Mouse (Mus musculus): ENCODE measurements around the gene Cd34.
A peak's percentile ranks its signal among the peaks of the same experiment; 100 is the strongest.

Cd34 gene

DNA sequence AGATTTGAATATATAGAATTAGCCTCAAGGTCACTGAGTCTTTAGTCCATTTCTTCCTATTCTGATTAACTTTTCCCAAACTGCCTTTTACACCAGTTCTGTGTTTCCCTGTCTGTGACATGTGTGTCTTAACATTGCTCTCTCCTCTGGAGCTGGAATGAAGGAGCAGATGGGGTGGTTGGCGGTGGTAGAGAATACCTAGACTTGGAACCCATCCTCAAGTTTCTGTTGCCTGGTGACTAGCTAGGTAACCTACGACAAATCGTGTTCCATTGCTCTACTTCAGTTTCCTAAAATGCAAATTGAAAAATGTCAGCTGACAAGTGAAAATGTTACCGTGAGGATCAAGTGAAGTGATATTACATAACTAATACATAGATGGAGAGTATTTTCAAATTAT lies 33.4 kb downstream of the Cd34 start:
- DNase-seq (ENCODE audit: low spot score in 2 of 2), result no peak

GRCm38 (mm10) chr1:194976164-194976516 lies 37.5 kb downstream of the Cd34 start:
- peak; percentile 63 to 85 for DNase-seq (ENCODE audit: low spot score in 2 of 2)

DNA sequence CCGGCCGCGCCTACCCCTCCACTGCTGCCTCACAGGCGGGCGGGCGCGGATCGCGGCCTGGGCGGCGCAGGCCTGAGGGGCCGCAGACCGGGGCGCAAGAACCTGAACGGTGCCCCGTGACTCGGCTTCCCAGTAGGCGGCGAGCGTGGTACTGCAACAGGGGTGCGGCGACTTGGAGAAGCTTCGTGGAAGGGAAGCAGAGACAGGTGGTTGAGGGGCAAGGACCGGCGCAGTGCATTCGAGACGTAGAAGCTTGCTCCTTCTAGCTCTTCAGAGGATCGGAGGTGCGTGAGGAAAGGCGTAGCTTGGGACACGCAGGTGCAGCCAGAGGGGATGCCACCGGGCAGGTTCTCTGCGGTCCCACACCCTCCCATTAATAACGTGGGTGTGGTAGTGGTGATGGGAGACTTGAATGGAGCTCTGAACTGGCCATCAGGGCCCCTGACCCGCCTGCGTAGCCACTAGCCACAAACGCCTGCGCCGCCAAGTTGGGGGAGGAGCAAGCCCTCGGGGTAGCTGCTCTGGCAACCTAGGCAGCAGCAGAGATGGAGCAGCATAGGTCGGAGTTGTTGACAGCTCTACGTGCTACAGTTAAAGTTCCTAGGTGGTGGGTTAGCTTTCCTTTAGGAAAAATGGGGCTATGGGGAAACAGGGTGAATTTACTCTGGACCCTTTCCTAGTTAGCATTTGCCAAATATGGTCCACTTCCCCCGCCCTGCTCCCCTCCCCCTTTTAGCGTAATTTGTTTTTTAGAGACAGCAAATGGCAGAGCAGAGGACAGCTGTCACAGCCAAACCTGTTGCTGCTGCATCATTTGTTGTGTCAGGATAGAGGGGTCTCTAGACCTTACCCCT lies 38.1 kb downstream of the Cd34 start:
- peak; percentile 51 to 53 for DNase-seq (ENCODE audit: low spot score in 2 of 2)

DNA sequence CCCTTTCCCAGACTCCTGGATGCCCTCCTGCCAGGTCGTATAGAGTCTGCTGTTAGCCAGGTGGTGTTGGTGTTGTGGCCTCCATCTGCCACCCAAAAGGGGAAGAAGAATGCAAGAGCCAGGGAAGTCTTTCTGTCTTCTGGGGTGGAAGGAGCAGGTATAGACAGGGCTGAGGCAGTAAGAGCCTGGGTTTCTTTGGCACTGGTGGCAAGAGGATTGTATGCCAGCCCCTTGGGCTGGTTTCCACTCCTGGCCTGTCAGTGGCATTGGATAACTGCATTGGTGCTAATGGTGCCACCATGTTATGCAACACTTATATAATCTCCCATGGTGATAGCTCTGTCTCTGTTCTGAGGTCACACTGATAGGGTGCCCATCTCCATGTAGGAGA lies 38.7 kb downstream of the Cd34 start:
- no peak for DNase-seq (ENCODE audit: low spot score in 2 of 2)

GRCm38 (mm10) chr1:194977946-194978720 lies 39.5 kb downstream of the Cd34 start:
- DNase-seq (ENCODE audit: low spot score in 2 of 2), result no peak

DNA sequence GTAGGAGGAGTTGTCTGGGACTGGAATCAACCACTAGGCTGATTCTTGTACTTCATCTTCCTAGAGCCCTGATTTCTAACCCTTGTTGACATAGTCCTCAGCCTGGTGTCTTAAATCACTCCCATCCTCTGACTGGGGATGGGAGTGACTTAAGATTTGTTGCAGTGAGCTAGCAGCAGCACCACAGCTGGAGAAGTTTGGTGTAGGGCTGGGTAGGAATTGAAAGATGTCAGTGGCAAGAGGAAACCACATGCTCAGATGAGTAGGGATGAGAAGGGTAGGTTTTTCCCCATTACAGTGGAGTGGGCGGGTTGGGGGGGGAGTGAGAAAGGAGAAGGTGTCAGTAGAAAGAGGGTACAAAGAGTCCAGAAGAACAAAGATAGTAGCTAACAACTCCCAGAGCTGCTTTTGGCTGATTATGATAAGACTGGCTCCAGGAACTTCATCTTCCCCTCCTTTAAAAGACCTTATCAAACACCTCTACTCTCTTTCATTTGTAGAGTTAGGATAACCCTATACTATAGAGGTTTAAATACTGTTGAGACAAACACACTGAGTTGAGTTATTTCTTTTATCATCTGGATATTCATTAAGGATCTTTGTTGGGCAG lies 42.3 kb downstream of the Cd34 start:
- no peak for DNase-seq (ENCODE audit: low spot score in 2 of 2)

DNA sequence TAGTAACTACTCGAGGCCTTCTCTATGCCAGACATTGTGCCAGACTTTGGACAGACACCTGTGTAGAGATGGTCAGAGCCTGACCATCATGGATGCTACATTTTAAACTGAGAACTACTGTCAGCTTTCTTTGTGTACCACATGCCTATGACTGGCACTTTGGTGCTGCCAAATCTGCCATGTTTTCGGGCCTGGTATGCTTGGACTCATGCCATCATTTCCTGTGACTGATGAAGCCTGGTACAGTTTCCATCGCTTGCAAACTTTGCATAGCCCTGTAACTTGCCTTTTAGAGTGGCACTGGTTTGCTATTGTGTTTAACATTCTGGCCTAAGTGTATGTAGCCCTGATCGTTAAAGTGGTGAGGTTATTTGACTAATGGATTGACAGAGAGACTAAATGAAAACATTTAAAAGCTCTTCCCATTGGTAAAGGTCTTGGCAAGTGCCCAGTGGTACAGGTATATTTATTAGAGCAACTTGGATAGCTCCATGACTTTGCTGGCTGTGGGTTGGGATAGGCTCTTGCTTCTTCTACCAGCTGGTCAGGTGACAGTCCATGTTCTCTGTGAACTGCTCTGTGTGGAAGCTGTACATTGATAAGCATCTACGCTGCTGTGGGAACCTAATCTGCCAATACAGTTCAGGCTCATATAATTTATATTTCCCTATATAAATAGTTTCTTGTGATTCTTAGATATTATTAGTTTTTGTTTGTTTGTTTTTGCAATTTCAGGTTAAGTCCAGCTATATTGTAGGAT lies 44.5 kb downstream of the Cd34 start:
- no peak for DNase-seq (ENCODE audit: low spot score in 2 of 2)

DNA sequence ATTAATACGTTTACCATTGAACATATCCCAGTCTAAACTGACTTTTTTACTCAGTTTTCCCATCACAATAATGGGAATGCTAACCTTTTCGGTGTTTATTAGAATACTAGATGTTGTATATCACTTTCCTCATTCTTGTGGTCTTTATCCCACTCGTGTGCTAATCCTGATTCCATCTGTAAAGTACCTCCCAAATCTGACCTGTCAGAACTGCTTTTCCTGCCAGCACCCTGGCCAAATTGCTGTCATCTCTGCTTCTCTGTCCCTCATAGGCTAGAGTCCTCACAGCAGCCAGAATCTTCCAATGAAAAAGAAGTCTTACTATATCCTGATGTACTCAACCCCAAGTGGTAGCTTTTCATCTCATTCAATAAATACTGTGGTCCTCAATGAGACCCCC lies 46.3 kb downstream of the Cd34 start:
- no peak for DNase-seq (ENCODE audit: low spot score in 2 of 2)

DNA sequence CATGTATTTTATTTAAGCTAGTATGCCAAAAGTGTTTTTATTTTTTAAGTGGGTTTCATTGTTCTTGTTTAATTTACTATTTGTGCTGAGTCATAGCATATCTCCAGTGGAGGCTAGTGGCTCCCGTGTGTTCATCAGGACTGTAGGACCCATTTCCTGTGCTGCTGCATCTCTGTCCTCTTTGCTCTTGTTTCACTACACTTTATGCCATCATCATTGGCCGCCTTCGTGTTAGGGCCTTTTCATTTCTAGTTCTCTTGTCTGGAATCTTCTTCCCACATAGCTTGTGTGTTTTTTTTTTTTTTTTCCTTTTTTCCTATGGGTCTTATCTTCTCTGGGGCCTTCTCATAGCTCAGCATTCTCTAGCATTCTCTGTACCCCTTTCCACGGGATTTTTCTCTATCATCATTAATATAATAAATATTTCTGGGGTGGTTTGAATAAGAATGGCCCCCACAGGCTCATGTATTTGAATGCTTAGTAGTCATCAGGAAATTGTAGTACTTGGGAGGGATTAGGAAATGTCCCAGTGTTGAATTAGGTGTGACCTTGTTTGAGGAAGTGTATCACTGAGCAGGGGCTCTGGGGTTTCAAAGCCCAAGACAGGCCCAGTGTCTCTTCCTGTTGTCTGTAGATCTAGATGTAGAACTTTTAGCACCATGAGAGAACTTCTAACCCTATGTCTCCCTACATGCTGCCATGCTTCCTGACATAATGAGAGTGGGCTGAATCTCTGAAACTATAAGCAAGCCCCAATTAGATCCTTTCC lies 47.0 kb downstream of the Cd34 start:
- no peak for DNase-seq (ENCODE audit: low spot score in 2 of 2)

DNA sequence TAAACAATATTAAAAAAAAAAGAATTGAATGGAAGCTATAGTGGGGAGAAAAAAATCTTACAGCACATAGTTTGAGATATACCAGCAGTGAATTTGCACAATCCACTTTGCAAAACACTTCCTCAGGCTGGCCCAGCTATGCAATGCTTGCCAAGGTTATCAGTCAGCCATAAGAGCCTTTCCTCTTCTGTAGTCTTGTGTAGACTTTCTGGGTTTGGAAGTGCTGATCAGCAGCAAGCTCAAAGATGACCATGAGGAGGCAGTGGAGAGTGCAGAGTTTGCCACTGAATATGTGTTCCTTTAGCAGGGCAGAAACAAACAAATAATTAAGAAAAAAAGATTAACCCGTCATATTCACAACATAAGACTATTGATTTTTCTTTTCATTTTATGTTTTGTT lies 50.4 kb downstream of the Cd34 start:
- DNase-seq (ENCODE audit: low spot score in 2 of 2), result no peak

DNA sequence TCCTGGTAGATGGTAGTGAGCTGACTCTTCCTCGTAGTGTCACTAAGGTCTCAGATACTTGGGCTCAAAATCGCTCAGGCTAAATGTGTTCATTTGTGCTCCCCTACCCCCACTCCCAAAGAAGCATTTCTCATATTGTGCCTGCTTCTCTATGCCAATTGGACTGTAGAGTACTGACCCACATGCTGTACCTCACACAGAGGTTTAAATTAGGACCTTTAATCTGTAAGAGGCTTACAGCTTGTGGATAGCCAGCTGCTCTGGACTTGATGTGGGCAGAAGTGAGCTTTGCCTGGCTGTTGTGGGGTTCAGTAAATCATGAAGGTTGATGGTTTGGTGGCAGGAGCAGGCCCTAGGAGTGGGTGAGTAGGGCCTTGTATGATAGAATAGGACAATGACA lies 52.4 kb downstream of the Cd34 start:
- no peak for DNase-seq (ENCODE audit: low spot score in 2 of 2)

GRCm38 (mm10) chr1:194991654-194992053 lies 53.0 kb downstream of the Cd34 start:
- no peak for DNase-seq (ENCODE audit: low spot score in 2 of 2)

GRCm38 (mm10) chr1:194992589-194993317 lies 54.1 kb downstream of the Cd34 start:
- DNase-seq (ENCODE audit: low spot score in 2 of 2), result no peak

DNA sequence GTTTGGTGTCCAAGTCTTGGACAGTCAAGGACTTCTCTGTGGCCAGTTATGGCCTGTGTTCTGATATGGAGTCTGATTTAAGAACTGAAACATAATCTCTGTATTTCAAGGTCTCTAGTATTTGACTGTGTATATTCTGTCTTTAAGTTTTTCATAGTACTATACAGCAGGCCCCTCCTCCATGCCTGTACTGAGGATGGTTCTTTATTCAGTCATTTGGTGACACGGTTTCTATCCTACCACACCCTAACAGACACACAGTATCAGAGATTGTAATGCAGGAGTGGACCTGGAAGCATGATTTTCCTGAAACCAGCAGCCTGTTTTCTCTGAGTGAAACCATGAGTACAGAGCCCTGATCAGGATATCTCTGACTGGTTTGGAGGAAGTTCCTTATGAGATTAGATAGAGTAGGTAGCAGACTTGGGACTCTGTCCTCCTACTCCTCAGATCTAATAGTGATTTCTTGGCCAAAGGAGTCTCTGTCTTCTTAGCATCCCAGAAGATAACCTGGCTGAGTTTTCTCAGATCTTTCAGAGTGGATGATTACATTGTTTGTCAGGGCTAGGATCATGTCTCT lies 54.9 kb downstream of the Cd34 start:
- no peak for DNase-seq (ENCODE audit: low spot score in 2 of 2)

DNA sequence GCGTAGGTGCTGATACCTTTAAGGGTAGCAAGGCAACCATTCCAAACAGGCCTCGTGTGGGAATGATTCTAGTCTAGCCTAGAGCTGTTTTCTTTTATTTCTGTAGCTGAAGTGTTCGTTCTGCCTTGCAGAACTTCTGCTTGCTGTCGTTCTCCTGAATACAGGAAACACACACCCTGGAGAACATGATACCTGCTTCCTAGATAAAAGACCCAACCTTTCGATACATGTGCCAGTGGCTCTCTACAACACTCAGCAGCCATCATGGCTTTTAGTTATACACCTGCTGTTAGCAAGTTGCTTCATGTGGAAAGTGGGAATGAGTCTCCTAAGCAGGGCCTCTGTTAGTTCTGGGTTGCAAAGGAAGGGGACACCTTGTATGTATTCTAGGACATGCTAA lies 55.6 kb downstream of the Cd34 start:
- DNase-seq (ENCODE audit: low spot score in 2 of 2), result no peak

- DNase-seq (ENCODE audit: low spot score in 2 of 2), result no peak
Measured at GRCm38 (mm10) chr1:194995196-194995595, 56.6 kb downstream of the Cd34 start.

DNA sequence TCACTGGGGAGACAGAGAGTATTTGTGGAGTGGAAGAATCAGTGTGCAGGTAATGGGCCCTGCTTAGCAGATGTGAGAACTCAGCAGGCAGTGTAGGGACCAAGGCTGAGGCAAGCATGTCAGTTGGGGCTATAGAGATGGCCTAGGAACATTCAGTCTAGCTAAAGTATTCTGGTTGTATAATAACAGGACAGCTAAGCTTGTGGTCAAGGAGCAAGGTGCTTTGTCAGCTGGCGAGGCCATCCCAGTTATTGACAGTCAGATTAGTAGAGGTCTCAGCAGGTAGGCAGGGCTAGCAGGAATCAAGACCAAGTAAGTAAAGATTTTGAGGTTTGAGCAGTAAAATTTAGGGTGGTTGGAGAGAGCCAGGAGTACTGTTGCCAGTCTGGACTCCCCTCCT lies 59.8 kb downstream of the Cd34 start:
- DNase-seq (ENCODE audit: low spot score in 2 of 2), result no peak

GRCm38 (mm10) chr1:195003328-195003727 lies 64.7 kb downstream of the Cd34 start:
- no peak for DNase-seq (ENCODE audit: low spot score in 2 of 2)

DNA sequence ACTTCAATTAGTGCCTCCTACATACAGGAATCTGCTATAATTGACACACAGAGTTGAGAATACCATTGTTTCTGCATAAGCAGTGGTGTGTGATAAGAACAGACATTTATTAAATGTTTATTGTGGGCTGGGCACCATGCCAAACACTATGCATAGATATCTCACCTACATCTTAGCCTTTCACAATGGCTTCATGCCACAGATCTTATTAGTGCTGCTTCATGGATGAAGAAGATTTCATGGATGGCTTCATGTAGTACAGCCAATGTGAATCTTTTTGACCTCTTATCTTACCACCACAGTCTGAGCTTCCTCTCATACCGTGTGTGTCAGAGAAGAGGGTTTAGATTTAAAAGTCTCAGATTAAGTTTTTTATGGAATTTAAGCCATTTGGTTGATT lies 65.6 kb downstream of the Cd34 start:
- no peak for DNase-seq (ENCODE audit: low spot score in 2 of 2)

DNA sequence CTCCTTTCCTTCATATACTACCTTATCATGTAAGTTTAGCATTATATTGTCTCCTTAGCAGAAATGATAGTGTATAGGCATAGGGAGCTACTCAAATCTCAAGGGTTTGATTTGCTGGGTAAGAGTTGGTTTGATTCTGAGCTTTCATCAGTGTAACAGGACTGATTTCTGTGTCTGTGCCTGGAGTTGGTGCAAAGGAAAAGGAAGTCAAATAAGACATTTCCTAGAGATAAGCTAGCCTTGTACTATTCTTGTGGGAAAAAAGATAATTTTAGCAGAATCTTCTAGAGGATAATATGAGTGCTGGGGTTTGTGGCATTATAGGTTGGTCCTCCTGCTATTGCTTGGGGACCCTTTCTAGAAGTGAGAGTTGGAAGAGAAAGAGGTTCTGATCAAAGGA lies 67.6 kb downstream of the Cd34 start:
- DNase-seq (ENCODE audit: low spot score in 2 of 2), result no peak

Measured in thymus, postnatal 10 days (tissue).